Mouse (Mus musculus): ENCODE data around the gene Plcb3.

The Plcb3 gene

DNA sequence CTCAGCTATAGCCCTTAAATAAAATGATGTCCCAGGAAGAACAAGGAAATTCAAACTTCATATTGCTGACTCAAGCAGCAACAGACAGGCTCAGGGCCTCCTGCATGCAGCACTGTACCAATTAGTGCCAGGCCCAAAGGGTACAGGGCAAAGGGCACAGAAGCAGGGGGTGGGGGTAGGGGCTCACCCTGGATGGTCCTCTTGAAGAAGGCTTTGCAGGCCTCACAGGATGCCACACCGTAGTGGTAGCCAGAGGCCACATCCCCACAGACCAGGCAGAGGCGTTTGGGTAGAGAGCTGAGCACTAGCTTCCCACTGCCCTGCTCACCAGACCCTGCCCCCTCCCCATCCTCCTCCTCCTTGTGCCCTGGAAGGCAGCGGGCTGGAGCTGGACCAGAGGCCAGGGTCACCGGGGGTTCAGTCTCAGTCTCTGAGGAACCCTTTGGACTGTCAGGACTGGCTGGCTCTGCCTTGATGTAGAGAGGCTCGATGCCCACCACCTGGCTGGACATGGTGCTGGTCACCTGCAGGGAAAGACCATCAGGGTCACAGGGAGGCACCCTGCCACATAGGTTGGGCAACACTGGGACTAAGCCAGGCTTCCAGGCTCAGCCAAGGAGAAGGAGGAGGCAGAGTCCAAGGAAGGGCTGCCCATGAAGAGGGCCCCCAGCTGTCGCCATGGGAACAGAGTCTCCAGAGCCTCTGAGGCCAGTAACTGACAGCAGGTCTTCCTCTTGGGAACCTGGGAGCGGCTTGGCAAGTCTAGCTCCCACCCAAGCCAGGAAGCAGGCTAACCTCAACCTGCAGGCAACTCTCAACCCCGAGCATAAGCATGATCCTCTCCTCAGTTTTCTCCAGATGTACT is 56.2 kb downstream of the Plcb3 start:
- DNase-seq: peak; percentile 84 to 90

DNA sequence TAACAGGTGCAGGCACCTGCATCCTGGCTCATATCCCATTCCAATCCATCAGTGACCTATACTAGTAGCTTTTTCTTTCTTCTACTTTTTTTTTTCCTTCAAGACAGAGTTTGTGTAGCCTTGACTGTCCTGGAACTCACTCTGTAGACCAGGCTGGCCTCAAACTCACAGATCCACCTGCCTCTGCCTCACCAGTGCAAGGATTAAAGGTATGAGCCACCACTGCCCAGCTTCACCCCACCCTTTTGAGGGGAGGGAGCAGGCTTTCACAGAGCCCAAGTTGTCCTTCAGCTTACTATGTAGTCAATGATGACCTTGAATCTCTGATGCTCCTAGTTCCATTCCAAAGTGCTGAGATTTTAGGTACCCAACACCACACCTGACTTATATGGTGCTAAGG is 56.8 kb downstream of the Plcb3 start:
- DNase-seq: no peak

DNA sequence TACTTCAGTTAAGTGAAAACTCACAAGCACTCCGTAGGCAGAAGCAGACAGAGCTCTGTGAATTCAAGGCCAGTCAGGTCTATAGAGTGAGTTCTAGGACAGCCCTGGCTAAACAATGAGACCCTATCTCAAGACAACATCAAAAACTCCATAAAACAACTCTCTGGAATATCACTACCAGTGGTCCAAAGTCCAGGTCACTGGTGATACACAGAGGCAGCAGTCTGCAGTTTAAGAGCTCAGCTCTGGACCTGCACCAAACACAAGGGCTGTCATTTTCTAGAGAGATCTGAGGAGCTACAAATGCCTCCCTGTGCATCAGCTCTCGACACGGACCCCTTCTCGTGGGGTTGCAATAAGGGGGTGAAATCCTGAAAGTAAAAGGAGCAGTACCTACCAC is 57.9 kb downstream of the Plcb3 start:
- DNase-seq: peak in 1 of 2 experiments; percentile 41

DNA sequence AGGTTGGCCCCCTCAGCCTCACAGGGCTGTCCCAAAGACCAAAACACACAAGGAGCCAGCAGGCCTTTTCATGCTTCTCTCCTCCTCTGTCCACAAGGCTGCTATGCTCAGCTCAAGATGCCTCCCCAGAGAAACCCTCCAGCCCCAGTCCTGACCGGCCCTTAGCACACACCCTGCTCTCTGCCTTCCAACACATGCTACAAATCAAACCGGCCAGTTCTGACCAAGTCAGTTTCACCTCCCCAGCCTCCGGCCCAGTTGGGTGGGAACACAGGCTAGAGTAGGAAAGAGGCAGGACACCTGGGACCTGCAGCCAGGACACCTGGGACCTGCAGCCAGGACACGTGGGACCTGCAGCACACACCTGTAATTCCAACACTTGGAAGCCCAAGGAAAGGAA is 59.8 kb downstream of the Plcb3 start:
- no peak for DNase-seq

DNA sequence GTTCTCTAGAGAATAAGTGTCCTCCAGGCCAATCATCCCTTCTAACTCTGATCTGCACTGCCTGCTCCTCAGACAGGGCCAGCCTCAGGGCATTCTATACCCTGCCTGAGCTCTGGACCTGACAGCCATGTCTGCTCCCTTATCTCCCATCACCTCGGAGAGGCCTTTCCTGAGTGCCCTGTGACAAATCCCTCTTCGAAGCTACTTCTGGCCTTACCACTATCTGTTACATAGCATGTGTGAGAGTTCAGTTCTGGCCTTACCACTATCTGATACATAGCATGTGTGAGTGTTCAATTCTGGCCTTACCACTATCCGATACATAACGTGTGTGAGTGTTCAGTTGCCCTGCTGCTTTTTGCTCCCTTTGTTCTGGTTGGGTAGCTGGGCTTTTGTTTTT is 61.0 kb downstream of the Plcb3 start:
- DNase-seq: no peak

DNA sequence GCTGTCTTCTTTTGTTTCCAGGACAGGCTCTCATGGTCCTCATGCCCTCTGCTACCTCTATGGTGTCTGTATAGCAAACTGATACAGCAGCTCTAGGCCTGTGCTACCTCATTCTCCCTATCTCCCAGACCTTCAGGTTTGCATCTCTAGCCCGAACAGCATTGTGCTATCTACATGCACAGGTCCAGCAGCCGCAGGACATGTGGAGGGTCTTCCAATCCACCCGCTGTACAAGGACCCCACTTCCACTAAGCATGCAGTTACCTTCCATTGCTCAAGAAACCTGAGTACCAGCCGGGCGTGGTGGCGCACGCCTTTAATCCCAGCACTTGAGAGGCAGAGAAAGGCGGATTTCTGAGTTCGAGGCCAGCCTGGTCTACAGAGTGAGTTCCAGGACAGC is 61.7 kb downstream of the Plcb3 start:
- no peak for DNase-seq

DNA sequence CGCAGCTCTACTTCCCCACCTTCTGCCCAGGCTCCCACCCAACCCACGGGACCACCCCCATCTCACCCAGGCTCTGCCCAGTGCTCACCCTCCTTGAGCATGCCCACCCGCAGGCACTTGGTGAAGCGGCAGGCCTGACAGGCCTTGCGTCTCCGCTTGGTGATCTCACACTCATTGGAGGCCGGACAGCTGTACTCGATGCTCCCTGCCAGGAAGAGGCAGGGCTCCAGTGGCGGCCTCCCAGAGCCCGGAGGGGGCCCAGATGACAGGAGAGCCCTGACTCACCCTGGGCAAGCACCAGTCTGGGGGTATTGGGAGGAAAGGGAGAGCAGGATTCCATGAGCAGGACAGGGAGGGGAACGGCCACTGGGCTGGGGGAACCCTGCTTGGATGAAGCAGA is 62.3 kb downstream of the Plcb3 start:
- no peak for DNase-seq

DNA sequence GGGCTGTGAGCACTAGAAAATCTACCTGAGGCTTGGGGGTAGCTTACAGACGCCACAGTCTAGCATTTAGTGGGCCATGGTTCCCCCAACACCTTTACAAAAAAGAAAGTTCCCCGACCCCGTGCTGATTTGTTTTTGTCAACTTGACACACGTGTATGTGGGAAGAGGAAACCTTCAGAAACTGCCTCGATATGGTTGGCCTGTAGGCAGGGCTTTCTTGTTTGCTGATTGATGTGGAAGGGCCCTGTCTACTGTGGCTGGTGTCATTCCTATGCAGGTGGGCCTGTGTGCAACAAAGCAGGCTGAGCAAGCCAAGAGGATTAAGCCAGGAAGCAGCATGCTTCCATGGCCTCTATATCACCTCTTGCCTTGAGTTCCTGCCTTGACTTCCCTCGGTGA is 63.2 kb downstream of the Plcb3 start:
- DNase-seq: no peak

DNA sequence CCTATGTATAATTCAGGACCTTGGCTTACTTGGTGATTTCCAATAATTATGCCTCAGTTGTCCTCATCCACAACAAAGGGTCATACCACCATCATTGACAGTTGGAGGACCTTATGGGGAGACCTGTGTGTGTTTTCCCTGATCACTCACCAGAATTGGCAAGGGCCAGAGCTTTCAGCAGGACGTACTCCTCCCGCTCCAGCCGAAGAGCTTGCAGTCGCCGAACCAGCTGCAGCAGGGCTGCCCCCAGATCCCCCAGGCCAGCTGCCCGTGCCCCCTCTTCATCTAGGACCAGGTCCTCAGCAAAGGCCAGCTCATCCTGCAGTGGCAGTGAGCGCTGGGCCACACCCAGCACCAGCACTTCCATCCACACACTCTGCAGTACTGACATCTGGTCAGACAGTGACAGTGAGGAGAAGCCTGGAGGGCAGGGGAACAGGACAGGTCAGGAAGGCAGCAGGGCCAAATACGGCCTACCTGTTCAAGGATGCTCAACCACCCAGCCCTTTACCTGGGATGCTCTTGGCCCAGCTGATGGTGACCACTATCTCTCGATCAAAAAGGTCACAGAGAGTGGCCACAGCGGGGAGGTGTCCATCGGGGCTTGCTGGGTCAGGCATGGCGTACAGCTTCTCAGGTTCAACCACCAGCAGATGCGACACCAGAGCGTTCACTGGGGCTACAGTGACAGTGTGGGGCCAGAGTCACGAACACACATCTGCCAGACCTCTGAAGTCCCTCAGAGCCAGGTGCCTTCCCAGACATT is 63.9 kb downstream of the Plcb3 start:
- no peak for DNase-seq

DNA sequence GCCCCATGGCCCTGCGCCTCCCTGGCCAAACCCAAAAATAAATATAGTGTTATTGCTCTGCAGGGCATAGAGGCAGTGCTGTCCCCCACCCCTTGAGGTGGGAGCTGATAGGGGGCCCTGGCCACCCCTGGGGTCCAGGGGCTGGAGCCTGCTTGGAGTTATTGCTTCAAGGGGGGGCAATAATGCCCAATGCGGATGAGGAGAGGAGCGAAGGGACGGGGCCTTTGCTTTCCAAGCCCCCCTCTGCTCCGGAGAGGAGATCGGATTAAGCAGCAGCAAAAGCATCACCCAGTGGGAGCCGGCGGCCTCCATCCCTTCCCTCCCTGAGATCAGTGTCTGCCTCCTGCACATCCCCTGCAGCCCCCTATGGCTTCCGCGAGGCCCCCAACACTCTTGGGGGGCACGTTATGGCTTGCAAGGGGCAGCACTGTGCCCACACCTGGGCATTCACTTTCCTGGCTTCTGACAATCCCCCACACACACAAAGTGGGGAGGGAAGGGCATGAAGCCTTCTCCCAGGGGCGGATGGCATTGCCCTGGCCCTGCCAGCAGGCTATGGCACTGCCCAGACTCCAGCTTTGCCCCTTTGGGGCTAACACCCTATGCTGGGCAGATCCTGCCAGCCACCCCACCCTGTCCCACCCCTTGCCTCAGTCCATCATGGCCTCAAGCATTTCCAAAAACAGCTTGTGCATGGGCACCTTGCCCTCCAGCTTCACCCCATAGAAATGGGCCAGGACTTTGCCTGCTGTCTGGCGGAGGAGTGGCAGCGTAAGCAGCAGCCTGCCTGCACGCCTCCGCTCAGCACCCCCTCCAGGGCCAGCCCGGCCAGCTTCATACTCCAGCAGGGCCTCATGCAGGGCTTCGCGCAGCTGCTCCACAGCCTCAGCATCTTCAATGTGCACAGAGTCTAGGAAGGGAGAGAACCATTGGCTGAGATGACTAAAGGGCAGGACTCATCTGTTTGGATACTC is 64.9 kb downstream of the Plcb3 start:
- DNase-seq: peak in 1 of 2 experiments; percentile 39

DNA sequence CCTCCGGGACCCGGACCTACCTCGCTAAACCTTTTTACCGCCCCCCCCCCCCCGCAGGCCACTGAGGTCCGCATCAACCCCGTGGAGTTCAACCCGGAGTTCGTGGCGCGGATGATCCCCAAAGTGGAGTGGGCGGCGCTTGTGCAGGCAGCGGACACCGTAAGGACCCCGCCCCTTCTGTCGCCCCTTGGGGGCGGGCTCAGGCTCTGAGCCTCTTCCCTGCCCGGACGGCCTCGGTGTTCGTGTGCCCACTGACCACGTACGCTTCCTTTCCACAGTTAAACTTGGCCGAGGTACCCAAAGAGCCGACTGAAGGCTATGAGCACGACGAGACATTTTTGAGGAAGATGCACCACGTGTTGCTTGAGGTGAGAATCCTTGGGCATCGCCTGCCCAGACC is 66.0 kb downstream of the Plcb3 start:
- DNase-seq: peak; percentile 57 to 76

DNA sequence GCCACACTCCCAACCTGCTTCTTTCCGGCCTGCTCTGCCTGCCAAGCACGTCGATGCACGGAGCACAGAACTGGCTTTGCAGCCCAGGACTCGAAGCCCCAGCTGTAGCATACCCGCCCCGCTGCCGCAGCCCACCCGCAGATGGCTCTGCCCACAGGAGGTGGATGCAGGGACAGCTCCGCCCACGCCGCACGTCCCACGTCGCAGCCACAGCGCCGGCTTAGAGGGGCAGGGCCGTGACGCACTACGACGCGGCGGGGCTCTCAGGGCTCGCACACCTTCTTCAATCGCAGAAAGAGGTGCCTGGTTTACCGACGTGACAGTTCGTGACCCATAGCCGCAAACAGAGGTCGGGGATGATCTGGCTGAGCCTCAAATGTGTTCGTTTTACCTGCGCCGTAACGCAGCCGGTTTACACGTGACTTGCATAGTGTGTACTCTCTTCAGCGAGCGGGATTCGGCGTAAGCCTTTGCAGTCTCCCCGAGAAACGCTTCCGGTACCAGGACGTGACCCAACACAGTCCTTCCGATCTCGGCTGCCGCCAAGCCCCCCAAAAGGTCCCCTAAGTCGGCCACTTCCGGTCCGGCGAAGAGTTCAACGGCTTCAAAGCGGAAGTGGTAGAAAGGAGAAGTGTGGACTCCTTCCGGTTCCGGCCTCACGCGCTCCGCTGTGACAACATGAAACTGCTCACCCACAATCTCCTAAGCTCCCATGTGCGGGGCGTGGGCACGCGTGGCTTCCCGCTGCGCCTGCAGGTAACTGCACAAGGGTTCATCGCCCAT is 66.6 kb downstream of the Plcb3 start, which contains the start of the genes Trmt112 and Prdx5:
TSS of gene Trmt112 (plus strand) at position 192 of the 783 bp plus-strand sequence.
TSS of gene Prdx5 (minus strand) at position 600 of the 783 bp plus-strand sequence.
- peak; percentile 95 to 96 for DNase-seq

DNA sequence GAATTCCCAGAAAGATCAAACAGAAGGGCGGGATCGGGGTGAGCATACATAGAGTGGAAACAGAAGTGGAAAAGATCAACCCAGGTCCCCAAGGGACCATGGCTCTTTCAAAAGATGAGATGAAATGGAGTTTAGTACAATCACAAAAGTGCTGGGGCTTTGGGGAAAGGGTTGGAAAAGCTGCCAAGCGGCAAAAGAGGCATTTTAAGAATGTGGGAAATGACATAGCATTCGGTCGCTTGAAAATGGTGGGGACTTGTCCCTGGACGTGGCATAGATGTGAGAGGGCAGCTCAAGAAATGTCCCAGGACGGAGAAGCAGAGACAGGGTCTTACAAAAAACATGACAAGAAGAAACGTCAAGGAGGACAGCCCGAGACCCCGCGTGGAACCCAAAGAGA is 67.2 kb downstream of the Plcb3 start:
- no peak for DNase-seq

DNA sequence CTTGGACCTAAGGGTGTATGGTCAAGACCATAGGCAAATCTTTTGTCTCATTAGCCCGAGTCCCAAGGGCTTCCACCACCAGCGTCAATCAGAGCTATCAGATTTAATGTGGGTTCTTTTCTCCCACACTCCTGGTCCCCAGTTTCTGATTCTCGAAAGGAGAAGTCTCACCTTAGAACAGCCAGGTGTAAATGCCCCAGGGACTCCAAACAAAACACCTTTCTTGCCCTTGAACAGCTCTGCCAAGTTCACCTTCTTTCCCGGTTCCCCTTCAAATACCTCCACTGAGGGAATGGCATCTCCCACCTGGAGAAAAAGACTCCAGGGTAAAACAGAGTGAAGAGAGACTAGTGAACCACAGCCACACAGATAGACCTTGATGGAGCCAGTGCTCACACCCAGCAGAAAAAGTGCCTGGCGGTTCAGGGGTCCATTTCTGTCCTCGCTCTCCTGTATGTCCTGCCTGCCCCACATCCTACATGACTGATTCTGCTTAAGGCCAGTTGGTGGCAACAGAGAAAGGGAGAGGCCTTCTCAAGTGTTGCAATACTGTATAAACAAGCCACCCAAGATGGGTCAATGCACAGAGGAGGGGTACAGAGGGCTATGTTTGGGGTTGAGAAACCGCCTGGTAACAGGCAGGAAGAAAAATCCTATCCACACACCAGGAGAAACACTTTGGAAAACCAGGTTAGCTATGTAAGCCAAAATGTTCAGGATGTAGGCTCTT is 68.3 kb downstream of the Plcb3 start:
- DNase-seq: peak; percentile 44 to 60

DNA sequence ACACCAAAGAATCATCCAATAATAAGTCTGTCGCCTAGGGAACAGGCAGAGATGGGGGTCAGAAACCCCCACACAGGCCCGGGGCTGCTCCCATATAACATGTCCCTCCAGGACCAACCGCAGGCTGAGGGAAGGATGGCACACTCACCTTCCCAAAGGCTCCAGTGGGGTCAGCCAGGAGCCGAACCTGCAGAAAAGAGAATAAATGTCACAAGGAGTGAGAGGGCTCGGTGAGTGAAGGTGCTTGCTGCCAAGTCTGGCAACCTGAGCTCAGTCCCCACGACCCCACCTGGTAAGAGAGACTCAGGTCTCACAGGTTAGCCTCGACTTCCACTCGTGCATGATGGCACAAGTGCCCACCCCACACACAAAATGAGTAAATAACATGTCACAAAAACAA is 69.2 kb downstream of the Plcb3 start:
- DNase-seq: no peak

DNA sequence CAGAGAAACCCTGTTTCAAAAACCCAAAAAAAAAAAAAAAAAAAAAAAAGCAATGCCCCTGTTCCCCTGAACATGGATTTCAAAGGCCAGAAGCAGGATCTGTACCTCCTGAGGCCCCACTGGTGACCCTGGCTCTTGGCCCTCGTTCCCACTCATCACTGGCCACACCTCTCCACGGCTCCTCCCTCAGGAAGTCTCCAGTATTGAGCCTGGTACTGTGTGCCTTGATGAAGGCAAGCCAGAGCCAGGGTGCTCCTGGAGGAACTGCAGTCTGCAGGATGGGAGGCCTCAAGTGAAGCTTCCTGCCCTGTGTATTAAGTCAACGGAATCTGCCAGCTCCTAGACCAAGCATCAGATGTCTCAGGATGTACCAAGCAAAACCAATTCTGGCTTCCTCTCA is 70.1 kb downstream of the Plcb3 start:
- peak; percentile 68 to 77 for DNase-seq

DNA sequence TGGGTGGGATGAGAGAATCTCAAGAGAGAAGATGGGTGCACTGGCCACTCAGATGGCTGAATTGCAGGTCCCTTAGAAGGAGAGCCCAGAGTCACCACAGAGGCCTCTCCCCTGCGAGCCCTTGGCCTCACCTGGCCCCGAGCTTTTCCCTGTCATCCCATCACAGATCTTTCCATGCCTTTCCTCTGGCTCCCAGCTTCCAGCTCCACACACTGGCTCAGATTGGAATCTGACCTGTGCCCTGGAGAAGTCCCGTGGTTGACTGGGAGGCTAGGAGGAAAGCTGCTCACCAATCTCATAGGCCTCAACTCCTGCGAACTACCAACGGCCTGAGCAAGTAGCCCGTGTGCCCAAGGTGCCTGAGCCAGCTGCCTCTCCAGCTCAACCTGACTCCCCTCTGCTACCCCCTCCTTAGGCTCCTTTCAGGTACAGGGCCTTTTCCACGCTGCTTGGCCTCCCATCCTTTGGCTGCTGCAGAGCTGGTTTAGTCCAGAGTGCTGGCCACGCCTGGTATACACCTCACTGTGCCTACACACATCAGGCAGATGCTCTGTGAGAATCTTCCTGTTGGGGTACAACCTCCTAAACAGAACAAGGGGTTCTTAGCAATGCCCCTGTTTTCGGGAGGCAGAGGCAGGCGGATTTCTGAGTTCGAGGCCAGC is 70.6 kb downstream of the Plcb3 start:
- DNase-seq: peak; percentile 55

DNA sequence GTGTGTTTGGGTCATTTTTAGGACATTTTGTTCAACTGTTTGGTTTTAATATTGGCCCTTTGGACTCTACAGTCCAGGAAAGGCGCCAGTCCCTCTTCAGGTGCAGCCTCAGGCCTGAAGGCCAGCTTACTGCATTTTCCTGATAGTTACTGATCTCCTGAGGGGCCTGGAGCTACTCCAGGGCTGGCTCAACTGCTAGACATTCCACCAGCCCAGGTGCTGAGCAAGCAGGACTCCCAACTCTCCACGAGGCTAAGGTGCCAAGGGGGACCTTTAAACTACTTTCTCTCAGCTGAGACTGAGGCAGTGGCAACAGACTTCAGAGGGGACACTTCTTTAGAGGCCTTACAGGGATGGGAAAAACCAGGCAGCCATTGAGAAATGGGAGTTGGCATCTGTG is 71.4 kb downstream of the Plcb3 start:
- peak; percentile 87 to 94 for DNase-seq

DNA sequence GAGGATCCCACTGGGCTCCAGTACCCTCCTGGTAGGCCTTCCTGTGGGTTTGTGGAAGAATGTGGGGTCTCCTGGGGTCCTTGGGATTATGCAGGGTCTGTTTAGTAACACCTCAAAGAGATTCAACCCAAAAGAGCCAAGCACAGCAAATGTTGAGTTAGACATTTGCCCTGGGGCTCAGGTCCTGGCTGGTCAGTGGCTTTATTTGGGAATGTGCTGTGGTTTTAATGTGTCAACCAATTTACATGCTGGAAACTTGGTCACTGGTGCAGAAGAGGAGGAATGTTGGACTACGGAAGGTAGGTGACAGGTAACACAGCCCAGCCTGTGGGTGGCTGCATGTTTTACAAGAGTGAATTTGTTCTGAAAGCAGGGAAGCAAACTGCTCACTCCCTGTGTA is 73.2 kb downstream of the Plcb3 start:
- peak; percentile 58 to 75 for DNase-seq
